Mouse (Mus musculus): ENCODE measurements around the gene Vipr1. TPM values are rescaled to one million over a fixed set of nuclear protein-coding genes. Genes with fewer than 3 reads are reported as not detected.

The Vipr1 gene
- polyA plus RNA-seq, 2 experiments from 2014 or later: 1.5 to 1.8 TPM

GRCm38 (mm10) chr9:121719347-121720331 is 77.1 kb downstream of the Vipr1 start:
- ATAC-seq: peak; percentile 29

Other genes starting within 250 kb of the Vipr1 start
- not detected for gene Cck, start 147.0 kb upstream of the Vipr1 start, polyA plus RNA-seq (2017; shearing (Covaris generic))
- not detected for gene Lyzl4, start 620 bp upstream of the Vipr1 start, polyA plus RNA-seq (2017; shearing (Covaris generic))
- gene Sec22c, start 62.8 kb downstream of the Vipr1 start, polyA plus RNA-seq (2017; shearing (Covaris generic)): 10 to 100 TPM; 13.3 to 17.7 TPM
- 10 to 100 TPM; 59.3 to 65.0 TPM for gene Ss18l2, start 67.6 kb downstream of the Vipr1 start, polyA plus RNA-seq (2017; shearing (Covaris generic))
- gene Nktr, start 76.5 kb downstream of the Vipr1 start, polyA plus RNA-seq (2017; shearing (Covaris generic)): 100 to 1,000 TPM in 1 of 2 experiments, 10 to 100 TPM in 1; 90.3 to 104 TPM
- not detected for gene Zfp651, start 116.6 kb downstream of the Vipr1 start, polyA plus RNA-seq (2017; shearing (Covaris generic))
- not detected for gene Klhl40, start 134.9 kb downstream of the Vipr1 start, polyA plus RNA-seq (2017; shearing (Covaris generic))
- not detected for gene Hhatl, start 149.8 kb downstream of the Vipr1 start, polyA plus RNA-seq (2017; shearing (Covaris generic))
- gene Ccdc13, start 196.7 kb downstream of the Vipr1 start, polyA plus RNA-seq (2017; shearing (Covaris generic)): not detected
- 100 to 1,000 TPM; 125 to 151 TPM for gene Higd1a, start 215.6 kb downstream of the Vipr1 start, polyA plus RNA-seq (2017; shearing (Covaris generic))

Measured in activated CD4-positive, CD25-positive, alpha-beta regulatory T cell, adult 4 months (primary cell).